Mouse (Mus musculus) gastrocnemius, postnatal 25 days (tissue): Measurements from ENCODE around the gene Ssxb1. TPM values are rescaled to one million over a fixed set of nuclear protein-coding genes. Genes with fewer than 3 reads are reported as not detected.
"Not testable (repeated sequence)": the region's sequence is repeated elsewhere in the genome, so short reads cannot be mapped to it uniquely, and the experiment has no call there.

Source experiments
- DNase-seq: peaks from one replicate; pipeline ENCODE4 v3.0.0; 2022
- long read RNA-seq, 2 experiments: library from polyadenylated mRNA; stranded (forward); transcript quantifications; one replicate each; pipeline ENCODE4 v2.0.0; 2021
- total RNA-seq, 2 experiments: library from RNA; stranded (reverse); gene quantifications; 1 replicate in 1 of 2; 2 replicates in 1 of 2; pipeline ENCODE4 v1.2.3; 2021

Ssxb1 gene
- not detected for total RNA-seq
- long read RNA-seq, experiment 1: 0 reads
- long read RNA-seq, experiment 2: 0 reads

DNA sequence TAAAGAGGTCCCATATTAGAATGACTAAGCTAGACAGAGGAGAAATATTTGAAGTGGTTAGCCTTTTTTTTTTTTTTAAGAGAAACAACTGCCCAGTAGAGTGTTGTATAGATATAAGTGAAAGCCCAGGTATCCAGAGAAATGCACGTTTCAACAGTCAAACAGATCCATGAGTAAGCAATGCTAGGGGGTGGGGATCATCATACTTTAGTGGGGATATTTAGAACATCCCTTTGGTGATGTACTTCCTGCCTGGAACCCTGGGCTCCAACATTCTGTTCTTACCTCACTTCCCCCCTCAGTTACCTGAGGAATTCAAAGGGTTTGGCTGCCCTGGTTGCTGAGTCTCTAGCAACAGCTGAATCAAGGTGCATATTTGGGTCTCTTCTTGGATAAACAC lies at the start of gene Ssxb1:
TSS of gene Ssxb1 (plus strand) at position 301 of the 400 bp plus-strand sequence.
- DNase-seq: not testable (repeated sequence)

- DNase-seq: not testable (repeated sequence)
Observed at GRCm38 (mm10) chrX:8366678-8367077, 46.4 kb upstream of the Ssxb1 start, which contains the start of gene Ssxb9. TSS of gene Ssxb9 (plus strand) at chrX:8366978.

DNA sequence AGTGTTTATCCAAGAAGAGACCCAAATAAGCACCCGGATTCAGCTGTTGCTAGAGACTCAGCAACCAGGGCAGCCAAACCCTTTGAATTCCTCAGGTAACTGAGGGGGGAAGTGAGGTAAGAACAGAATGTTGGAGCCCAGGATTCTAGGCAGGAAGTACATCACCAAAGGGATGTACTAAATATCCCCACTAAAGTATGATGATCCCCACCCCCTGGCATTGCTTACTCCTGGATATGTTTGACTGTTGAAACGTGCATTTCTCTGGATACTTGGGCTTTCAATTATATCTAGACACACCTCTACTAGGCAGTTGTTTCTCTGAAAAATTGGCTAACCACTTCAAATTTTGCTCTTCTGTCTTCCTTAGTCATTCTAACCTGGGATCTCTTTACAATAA lies 48.5 kb downstream of the Ssxb1 start, which contains the start of gene Ssxb2:
TSS of gene Ssxb2 (minus strand) at position 101 of the 400 bp plus-strand sequence.
- not testable (repeated sequence) for DNase-seq

Other genes with a start within 250 kb of the Ssxb1 start
- gene Tbc1d25, start 237.1 kb upstream of the Ssxb1 start, total RNA-seq: 1 to 10 TPM; 2.5 to 2.6 TPM
- gene Ebp, start 219.8 kb upstream of the Ssxb1 start, total RNA-seq: 10 to 100 TPM; 10.3 to 10.7 TPM
- gene Porcn, start 206.8 kb upstream of the Ssxb1 start, total RNA-seq: 1 to 10 TPM; 3.6 to 4.3 TPM
- gene Ftsj1, start 160.9 kb upstream of the Ssxb1 start, total RNA-seq: 10 to 100 TPM; 12.4 to 13.2 TPM
- not detected for gene Slc38a5, start 142.2 kb upstream of the Ssxb1 start, total RNA-seq
- gene Ssxb10, start 85.9 kb upstream of the Ssxb1 start, total RNA-seq: not detected
- not detected for gene Ssxb9, start 46.3 kb upstream of the Ssxb1 start, total RNA-seq
- not detected for gene Ssxb2, start 48.4 kb downstream of the Ssxb1 start, total RNA-seq
- not detected for gene Gm14459, start 111.6 kb downstream of the Ssxb1 start, total RNA-seq
- gene Ssxb6, start 134.9 kb downstream of the Ssxb1 start, total RNA-seq: not detected
- not detected for gene Ssxb3, start 178.5 kb downstream of the Ssxb1 start, total RNA-seq